Mouse (Mus musculus): ENCODE data around the gene Opn3. TPM values are rescaled to one million over a fixed set of nuclear protein-coding genes. Genes with fewer than 3 reads are reported as not detected.

Gene Opn3
- polyA plus RNA-seq, 1 experiment: 6.8 TPM

DNA sequence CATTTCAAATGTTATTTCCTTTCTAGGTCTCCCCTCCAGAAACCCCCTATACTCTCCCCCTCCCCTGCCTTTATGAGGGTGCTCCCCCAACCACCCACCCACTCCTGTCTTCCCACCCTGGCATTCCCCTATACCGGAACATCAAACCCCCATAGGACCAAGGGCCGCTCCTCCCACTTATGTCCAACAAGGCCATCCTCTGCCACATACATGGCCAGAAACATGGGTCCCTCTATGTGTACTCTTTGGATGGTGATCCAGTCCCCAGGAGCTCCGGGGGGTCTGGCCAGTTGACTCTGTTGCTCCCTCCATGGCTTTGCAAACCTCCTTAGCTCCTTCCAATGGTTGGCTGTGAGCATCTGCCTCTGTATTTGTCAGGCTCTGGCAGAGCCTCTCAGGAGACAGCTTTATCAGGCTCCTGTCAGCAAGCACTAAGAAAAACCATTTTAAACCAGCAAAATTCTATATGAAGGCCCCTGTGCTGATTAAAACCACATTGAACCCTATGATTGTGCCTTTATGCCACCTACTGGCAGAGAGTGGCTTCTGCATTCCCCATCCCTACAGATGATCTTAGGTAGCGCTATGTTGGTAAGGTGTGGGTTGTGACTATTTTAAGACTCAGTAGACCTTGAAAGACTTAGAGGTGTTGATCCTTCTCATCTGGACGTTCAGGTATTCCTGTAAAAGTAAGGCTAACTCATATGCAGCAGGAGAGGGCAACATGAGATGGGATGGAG lies 23.7 kb downstream of the Opn3 start:
- peak; percentile 26 to 61 for DNase-seq (ENCODE audit: extremely low spot score in 1 of 2, low spot score in 1 of 2)

GRCm38 (mm10) chr1:175659900-175660299 lies 32.7 kb downstream of the Opn3 start:
- no peak for DNase-seq (ENCODE audit: extremely low spot score in 1 of 2, low spot score in 1 of 2)

- DNase-seq (ENCODE audit: extremely low spot score in 1 of 2, low spot score in 1 of 2): no peak
Measured at GRCm38 (mm10) chr1:175648615-175649014, 44.0 kb downstream of the Opn3 start.

- no peak for DNase-seq (ENCODE audit: extremely low spot score in 1 of 2, low spot score in 1 of 2)
Measured at GRCm38 (mm10) chr1:175646952-175647351, 45.6 kb downstream of the Opn3 start.

GRCm38 (mm10) chr1:175643496-175644265 lies 48.9 kb downstream of the Opn3 start:
- DNase-seq (ENCODE audit: extremely low spot score in 1 of 2, low spot score in 1 of 2): no peak

DNA sequence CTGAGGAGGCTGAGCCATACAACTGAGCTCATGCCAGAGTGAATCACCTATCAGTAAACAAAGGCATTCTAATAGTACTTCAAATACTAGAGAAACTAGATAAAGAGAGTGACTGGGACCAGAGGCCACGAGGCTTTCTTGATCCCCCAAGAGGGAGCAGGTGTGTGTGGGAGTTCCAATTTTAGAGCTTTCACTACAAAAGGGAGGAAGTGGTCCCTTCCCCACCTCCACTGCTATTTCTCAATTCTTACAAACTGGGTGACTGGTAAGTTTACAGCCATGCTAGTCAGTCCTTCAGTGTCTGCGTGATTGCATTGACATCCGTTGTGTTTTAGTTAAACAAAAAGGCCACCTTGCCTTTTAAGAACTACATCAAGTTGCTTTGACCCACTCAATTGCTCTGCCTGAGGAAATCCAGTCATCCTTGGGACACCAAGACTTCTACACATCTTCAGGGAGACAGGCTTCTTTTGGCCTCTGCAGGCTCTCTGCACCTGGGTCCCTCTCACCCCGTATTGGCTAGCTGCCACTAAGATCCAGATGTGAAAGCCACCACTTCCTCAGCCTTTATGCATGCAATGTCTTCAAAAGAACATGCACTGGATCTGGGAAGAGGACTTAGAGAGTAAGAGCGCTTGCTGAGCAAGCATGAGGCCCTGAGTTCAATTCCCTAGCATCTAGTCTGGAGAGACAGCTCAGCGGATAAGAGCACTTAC lies 52.0 kb downstream of the Opn3 start:
- DNase-seq (ENCODE audit: extremely low spot score in 1 of 2, low spot score in 1 of 2): no peak

- DNase-seq (ENCODE audit: extremely low spot score in 1 of 2, low spot score in 1 of 2): no peak
Measured at GRCm38 (mm10) chr1:175639072-175639471, 53.5 kb downstream of the Opn3 start.

- no peak for DNase-seq (ENCODE audit: extremely low spot score in 1 of 2, low spot score in 1 of 2)
Measured at GRCm38 (mm10) chr1:175637677-175638076, 54.9 kb downstream of the Opn3 start.

DNA sequence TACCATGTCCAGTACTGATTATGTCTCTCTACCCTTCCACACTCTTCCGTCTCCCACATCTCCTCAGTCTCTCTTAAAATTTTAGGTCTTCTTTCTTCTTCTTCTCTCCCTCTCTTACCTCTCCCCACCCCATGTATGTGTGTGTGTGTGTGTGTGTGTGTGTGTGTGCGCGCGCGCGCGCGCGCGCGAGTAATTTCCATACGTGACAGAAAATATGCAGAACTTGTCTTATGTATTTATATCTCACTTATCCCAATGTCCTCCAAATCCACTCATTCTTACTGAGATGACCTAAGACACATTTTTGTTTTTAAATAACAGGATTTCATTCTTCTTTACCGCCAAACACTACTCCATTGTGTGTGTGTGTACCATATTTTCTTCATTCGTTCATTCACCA lies 60.1 kb downstream of the Opn3 start:
- DNase-seq (ENCODE audit: extremely low spot score in 1 of 2, low spot score in 1 of 2): no peak

- DNase-seq (ENCODE audit: extremely low spot score in 1 of 2, low spot score in 1 of 2): no peak
Measured at GRCm38 (mm10) chr1:175631721-175632221, 60.8 kb downstream of the Opn3 start.

GRCm38 (mm10) chr1:175631080-175631479 lies 61.5 kb downstream of the Opn3 start:
- DNase-seq (ENCODE audit: extremely low spot score in 1 of 2, low spot score in 1 of 2): no peak

DNA sequence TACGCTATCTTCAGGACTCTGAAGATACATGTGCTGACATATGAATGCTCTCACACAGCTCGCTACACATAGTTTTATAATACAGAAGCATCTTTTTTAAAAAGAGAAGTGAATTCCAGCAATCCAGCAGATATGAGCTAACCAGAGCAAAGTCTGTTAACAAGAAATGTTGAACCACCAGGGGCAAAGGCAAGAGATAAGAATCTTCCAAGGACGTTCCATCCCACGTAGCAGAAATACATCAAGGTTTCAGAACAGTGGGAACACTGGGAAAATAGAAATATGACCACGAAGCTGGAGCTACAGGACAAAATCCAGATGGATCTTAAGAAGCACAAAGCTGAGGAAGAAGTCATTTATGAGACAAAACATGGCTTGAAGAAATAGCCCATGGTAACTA lies 62.2 kb downstream of the Opn3 start:
- DNase-seq (ENCODE audit: extremely low spot score in 1 of 2, low spot score in 1 of 2): no peak

GRCm38 (mm10) chr1:175629248-175629647 lies 63.3 kb downstream of the Opn3 start:
- no peak for DNase-seq (ENCODE audit: extremely low spot score in 1 of 2, low spot score in 1 of 2)

- DNase-seq (ENCODE audit: extremely low spot score in 1 of 2, low spot score in 1 of 2): peak in 1 of 2 experiments; percentile 61
Measured at GRCm38 (mm10) chr1:175625990-175626692, 66.4 kb downstream of the Opn3 start.

- DNase-seq (ENCODE audit: extremely low spot score in 1 of 2, low spot score in 1 of 2): peak; percentile 97 to 98
Measured at GRCm38 (mm10) chr1:175625257-175625879, 67.2 kb downstream of the Opn3 start, which contains the start of gene Fh1. TSS of gene Fh1 (minus strand) at chr1:175625635.

DNA sequence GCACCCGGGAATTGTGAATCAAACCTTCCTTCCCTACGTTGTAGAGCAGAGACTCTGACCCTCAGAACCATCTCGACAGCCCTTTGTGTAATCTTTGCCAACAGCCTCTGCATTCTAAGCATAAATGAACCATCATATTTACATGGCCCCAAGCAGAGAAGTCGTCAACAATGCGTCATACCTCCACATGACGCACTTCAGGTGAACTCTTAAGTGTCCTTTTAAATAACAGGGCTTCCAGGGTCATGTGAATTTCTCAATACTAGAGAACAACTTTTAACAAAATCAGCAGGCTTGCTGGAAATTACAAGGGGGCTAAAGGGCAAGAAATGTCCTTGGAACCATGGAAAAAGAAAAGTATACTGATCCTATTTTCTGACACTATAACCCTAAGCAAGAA lies 68.9 kb downstream of the Opn3 start:
- DNase-seq (ENCODE audit: extremely low spot score in 1 of 2, low spot score in 1 of 2): no peak

DNA sequence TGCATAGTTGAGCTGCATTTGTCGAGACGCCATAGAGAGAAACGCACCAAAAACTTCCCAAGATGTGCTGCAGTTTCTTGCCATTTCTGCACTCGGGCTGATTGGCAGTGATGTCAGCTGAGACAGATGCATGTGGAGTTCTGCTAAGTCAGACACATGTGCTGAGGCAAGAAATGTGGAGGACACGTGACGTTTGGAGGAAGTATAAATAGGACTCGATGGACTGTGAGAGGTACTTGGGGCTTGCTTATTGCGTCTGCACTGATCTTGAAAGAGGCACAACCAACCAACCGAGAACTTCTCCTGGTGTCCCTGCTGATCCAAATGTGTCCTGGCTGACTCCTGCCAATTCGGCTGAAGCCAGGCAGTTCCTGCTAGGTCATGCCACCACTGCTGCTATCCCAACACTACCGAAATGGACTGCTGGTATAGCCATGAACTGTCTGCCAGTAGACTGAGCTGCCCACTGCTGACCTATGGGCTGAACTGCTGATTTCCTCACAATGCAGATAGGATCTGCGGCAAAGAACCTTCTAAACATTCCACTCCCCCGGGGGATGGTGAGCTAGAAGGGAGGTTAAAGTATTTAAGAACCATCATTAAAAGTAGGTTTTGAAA lies 72.7 kb downstream of the Opn3 start, which contains the start of gene Kmo:
Gene Kmo (plus strand): TSS at position 568 of the 618 bp plus-strand sequence.
- DNase-seq (ENCODE audit: extremely low spot score in 1 of 2, low spot score in 1 of 2): no peak

DNA sequence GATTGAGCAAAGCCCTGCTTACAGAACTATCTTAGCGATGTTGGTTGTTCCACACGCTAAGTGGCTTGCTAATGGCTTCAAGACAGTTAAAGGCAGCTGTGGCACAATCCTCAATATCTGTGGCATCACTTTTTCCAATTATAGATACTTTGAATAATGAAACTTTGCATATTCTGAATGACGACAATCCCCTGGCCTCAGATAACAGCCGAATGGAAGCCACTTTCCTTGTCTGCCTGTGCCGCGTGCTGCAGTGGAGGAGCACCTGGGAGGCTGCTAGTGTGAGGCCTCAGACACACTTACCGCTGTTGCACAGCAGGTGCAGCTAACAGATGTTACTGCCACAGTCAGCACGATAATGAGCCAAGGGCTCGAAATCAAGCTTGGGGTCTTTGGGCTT lies 77.6 kb downstream of the Opn3 start:
- DNase-seq (ENCODE audit: extremely low spot score in 1 of 2, low spot score in 1 of 2): no peak

All from frontal cortex, adult 2 months (tissue).